Mouse (Mus musculus) kidney, adult 2 months (tissue): ENCODE measurements at regions not wholly inside any gene's neighbourhood (a gene's known extent, or its start where the extent isn't known, plus 50 kb on each side); places are given as distances from the start of the nearest gene placed in this dataset.

Experiments
- CTCF ChIP-seq: fragments of 200-500 bp; conservative IDR thresholded peaks from 2 replicates; pipeline ENCODE4 v1.5.1; 2011; ENCODE audit warnings: low read depth, mild to moderate bottlenecking, control low read depth, low read length, moderate library complexity, mixed read lengths; ENCODE audit not compliant: insufficient read depth, insufficient read length
- POLR2A ChIP-seq: fragments of 200-500 bp; IDR thresholded peaks from one replicate; pipeline ENCODE4 v1.6.1; 2011; ENCODE audit warnings: low read depth, low read length, control low read depth

DNA sequence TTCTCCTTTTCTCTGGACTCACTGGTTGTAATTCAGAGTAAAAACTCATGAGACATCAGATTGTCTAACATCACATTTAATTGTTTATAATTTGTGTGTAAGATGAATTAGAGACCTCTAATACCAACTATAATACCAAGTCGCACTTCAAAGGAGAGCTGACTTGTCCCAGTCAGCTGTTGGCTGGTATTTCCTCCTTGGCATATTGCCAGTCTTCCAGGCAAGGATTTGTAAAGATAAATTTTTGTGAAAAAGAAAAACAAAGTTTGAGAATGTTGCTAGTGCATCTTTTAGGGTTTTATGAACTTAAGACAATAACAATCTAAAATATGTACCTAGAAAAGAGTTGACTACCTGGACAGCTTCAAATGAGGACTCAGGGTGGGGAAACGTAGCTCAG lies 321.7 kb upstream of the Gm5148 start:
- TF ChIP-seq CTCF (no peak), POLR2A (no peak)
